Mouse (Mus musculus): ENCODE measurements at regions not wholly inside any gene's neighbourhood (a gene's known extent, or its start where the extent isn't known, plus 50 kb on each side); places are given as distances from the start of the nearest gene placed in this dataset.

- peak; percentile 66 to 80 for DNase-seq (ENCODE audit: low spot score in 2 of 2)
Measured at GRCm38 (mm10) chr13:107207354-107208181, 185.6 kb upstream of the Kif2a start.

DNA sequence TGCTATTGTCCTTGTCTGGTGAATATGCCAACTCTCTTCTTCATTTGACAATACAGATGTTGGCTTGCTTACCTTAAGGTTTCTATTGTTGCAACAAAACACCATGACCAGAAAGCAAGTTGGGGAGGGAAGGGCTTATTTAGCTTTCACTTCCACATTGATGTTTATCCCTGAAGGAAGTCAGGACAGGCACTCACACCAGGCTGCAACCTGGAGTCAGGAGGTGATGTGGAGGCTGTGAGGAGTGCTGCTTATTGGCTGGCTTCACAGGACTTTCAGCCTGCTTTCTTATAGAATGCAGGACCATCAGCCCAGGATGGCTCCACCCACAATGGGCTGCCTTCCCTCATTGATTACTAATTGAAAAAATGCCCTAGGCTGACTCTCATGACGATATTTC is 177.9 kb upstream of the Kif2a start:
- no peak for DNase-seq (ENCODE audit: low spot score in 2 of 2)

DNA sequence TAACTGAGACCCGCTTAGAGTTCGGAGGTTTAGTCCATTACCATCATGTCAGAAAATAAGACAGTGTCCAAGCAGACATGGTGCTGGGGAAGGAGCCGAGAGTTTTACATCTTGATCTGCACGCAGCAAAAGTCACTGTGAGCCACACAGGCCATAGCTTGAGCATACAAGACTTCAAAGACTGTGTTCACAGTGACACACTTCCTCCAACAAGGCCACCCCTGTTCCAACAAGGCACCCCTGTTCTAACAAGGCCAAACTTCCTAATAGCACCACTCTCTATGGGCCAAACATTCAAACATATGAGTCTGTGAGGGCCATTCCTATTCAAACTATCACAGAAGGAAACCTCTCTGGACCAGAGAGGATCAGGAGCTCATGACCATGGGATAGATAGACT is 171.5 kb upstream of the Kif2a start:
- no peak for DNase-seq (ENCODE audit: low spot score in 2 of 2)

DNA sequence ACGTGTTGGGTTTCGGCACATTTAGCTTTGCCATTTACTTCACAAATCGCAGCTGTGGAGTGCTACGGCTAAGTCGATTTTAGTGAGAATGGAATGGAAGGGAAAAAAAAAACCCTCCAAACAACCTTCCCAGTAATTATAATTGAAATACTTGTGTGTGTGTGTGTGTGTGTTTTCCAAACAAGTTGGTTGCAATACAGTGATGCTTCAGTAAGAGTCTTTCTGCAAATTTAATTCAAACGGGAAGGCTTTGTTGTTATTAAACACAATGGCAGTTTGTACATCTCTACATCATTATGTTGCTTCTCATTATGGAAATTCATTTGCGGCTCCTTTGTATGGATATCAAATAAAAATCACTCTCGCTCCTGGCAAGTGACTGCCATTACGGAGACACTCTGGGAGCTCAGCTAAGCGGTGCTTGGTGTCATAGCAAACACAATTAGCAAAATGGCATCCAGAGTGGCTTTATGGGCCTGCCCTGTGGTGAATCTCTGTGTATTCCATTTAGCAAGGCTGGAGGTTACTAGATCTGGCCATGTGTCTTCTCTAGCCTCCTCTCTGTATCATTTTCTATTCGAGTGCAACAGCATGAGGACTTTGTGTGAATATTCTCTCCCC is 165.4 kb upstream of the Kif2a start:
- DNase-seq (ENCODE audit: low spot score in 2 of 2) = no peak

GRCm38 (mm10) chr13:107182544-107182943 is 160.6 kb upstream of the Kif2a start:
- peak; percentile 56 to 76 for DNase-seq (ENCODE audit: low spot score in 2 of 2)

DNA sequence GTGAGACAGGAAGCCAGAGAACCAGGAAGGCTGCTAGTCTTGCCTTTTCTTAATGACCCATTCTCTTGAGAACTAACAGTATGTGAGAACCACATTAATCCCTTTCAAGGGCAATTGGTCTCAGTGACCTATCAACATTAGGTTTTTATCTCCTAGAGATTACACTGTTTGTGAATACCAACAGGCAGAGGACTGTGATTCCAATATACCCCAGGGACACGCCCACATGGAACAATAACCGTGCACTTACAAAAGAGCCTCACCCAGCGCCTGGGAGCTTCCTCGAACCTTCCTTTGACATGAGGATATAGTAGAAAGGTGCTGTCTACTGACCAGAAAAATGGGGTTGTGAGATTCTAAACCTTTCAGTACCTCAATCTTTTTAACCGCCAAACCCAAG is 157.6 kb upstream of the Kif2a start:
- DNase-seq (ENCODE audit: low spot score in 2 of 2) = no peak

DNA sequence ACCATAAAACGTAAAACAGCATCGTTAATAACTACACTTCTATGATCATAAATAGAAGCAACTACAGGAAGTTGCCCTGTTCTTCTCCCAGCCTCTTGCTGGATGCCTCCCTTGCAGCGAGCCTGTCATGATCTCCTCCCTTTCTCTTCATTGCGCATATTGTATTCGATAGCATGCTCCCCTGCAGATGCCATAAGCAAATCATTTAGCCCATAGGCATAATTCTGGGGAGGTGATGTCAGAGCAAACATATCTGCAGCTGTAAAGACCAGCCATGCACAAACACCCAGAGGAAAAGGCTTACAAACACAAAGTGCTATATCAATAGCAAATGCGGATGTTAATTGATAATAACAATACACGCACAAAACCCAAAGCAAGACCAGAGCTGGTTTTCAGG is 155.7 kb upstream of the Kif2a start:
- DNase-seq (ENCODE audit: low spot score in 2 of 2) = no peak

- no peak for DNase-seq (ENCODE audit: low spot score in 2 of 2)
Measured at GRCm38 (mm10) chr13:107175891-107176290, 154.0 kb upstream of the Kif2a start.

DNA sequence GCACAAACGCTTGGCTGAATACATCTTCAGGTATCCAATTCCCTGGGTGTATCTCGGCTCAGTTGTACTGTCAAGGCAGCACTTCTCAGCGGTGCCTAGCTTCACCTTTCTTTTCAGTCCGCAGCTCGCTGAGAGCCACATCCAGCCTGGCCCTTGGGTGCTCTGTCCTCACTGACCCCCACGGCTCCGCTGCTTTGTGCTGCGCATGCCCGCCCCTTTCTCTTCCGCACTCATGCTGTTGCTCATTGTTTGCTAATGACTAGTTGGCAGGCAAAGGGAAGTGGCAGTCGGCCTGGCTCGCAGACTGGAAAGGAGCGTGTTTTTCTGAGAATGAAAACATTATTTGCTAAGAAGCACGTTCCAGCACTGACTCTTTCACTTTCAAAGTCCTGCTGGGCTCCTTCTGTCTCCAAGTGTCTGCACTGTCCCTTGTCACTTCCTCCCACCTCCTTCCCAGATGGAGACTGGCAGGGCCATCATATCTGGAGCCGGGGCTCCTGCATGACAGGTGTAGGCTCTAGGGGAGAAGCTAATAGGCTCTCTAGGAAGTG is 146.7 kb upstream of the Kif2a start:
- peak; percentile 5 to 31 for DNase-seq (ENCODE audit: low spot score in 2 of 2)

DNA sequence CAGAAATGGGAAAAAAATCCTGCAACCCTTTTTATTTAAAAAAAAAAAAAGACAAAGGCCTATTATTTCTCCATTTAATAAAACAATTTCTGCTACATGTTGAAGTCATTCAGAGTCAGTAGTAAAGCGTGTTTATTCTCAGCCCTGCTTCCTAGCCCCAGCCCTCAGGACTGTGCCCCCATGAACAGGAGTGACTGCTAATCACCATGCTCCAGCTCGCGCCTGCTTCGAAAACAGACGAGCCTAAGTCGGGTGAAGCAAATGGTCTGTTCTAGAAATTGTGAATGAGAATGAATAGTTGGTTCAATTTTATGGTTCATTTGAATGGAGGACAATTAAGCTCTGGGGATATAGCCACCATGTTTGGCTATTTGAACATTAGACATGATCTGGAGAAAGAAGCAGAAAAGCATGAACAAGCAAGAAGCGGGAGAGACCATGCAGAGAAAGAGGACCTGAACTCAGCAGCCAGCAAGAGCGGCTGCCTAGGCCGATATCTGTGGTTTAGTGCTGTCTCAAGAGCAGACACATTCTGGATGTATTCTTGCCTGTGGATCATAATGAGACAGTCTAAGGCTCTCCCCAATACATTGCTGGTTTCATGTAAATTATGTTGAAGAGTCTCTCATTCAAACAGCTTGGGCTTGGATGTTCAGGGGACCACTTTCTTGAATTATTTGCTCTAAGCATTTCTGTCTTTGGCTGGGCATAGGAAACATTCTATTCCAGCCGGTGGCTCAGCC is 146.1 kb upstream of the Kif2a start:
- no peak for DNase-seq (ENCODE audit: low spot score in 2 of 2)

DNA sequence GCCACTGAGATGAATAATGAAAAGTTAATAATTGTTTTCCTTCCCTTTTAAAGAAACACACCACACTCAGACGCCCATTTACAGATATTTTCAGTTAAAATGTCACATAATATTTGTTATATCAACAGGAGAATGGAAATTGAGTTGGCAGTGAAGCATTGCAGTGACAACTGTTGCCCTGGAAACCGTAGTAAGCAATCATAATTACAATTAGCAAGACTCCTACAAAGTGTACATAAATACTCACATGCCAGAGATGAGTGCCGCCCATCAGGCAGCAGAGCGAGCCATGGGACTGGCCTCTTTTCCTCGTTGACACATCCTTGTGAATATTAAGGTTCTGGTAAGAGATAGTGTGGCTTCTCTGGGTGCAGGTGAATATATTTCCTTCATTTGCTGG is 129.6 kb upstream of the Kif2a start:
- DNase-seq (ENCODE audit: low spot score in 2 of 2) = no peak

- DNase-seq (ENCODE audit: low spot score in 2 of 2) = no peak
Measured at GRCm38 (mm10) chr13:107141209-107141608, 119.3 kb upstream of the Kif2a start.

DNA sequence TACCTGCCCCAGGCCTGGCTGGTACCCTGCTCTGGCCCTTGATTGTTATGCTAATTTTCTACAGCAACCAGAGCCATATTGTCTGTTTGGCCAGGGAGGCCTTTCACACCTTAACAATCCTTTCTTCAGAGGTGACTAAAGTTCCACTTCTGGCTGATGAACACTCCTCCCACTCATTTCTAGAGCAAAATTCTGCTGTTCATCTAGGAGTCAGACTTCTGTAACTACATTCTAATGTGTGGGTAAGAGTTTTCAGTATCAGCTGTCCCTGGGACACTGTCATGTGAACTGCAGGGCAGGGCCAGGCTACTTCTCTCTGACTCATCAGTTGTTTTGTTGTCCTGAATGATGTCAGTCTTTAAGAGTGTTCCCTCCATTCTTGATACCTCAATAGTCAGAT is 112.2 kb upstream of the Kif2a start:
- DNase-seq (ENCODE audit: low spot score in 2 of 2) = no peak

DNA sequence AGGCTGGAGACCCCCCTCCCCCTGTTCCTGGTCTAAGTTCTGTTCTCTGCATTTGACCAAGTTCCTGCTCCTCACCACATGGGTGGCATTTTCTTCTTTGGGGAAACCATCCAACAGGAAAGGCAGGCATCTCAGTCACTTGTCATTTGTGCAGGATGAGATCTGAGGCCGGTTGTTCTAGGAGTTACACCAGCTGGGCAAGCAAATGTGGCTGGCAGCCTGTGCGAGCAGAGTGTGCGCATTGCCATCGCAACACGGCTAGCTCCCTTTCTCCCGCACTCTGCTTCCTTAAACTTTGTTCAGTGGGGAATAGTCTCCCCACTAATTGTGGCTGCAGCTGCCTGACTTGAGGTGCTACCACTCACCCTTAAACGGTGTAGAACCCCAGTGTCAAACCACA is 104.7 kb upstream of the Kif2a start:
- DNase-seq (ENCODE audit: low spot score in 2 of 2) = no peak

- DNase-seq (ENCODE audit: low spot score in 2 of 2) = no peak
Measured at GRCm38 (mm10) chr13:107124130-107124668, 102.3 kb upstream of the Kif2a start.

DNA sequence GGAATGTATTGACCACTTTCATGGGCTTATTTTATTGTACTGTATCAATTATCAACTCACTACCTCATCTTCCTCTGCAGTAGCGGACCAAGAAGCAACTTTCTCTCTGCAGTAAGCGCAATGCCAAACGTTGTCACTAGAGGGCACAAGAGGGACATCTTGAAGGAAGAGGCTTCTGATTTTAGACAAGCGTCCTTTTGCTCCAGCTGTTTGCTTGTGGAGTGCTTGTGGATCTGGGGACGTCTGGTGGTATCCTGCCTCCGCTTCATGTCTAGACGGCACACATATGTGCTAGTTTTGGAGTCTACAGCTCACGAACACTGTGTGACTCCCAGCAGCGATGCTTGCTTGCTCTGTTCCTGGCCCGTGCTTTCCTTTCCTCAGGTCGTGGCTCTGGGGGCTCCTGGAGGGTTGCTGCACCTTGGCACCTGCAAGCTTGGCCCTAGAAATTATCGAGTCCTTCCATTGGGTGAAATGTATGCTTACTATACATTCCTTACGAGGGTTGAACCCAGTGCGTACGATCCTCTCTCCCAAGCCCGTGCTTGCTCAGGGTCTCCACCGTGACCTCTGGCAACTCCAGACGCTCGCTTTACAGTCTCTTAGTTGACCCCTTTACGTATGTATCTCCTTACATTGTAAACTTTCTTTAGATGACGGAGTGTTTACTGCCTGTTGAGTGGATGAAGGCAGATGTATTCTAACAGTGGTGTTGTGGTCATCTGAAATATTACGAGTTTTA is 92.2 kb upstream of the Kif2a start:
- DNase-seq (ENCODE audit: low spot score in 2 of 2) = peak; percentile 88 to 96

DNA sequence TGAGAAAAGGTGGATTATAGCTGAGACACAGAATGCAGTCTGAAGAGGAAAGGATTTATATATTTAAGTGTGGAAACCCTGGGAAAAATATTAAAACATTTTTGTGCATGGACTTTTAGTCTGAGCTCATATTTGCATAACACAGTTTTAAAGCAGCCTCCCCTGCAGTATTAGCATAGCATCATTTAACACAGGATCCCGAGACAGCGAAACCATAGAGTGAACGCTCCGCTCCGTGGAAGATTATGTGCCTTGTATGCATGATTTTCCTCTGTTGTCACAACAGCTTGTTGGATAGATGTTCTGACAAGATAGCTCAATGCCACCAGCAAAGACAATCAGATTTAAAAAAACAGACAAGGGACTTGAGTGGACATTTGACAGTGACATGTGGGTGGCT is 86.1 kb upstream of the Kif2a start:
- DNase-seq (ENCODE audit: low spot score in 2 of 2) = no peak

DNA sequence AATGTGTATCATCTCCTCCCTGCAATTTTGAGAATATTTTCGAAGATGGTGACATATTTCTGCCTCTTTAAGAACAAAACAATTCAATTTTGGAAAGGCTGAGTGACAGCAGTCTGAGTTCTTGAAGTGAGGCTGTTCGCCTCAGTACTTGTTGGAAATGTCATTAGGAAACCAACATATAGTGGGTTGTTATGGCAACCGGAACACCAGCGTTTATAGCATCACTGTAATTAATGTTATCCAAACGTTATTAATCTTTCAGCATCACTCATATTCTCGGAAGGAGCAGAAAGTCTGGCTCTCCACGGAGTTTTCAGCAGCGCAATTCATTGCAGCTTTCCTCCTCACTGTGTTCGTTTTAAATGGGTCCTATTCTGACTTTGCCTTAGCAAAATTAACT is 85.6 kb upstream of the Kif2a start:
- DNase-seq (ENCODE audit: low spot score in 2 of 2) = no peak

DNA sequence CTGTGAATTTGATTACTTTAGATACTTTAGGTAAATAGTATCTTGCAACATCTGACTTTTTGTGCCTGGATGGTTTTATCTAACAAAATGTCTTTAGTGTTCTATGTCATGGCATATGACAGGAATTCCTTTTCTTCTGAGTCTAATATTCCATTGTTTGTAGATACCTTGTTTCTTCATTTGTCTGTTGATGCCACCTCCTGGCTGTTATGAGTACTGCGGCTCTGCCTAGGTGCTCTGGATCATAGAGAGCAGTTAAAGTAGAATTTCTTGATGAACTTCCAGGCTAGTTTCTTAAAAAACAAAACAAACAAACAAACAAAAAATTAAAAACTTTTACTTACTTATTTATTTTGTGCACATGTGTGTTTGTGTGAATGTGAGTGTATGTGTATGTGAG is 83.6 kb upstream of the Kif2a start:
- peak; percentile 38 to 54 for DNase-seq (ENCODE audit: low spot score in 2 of 2)

DNA sequence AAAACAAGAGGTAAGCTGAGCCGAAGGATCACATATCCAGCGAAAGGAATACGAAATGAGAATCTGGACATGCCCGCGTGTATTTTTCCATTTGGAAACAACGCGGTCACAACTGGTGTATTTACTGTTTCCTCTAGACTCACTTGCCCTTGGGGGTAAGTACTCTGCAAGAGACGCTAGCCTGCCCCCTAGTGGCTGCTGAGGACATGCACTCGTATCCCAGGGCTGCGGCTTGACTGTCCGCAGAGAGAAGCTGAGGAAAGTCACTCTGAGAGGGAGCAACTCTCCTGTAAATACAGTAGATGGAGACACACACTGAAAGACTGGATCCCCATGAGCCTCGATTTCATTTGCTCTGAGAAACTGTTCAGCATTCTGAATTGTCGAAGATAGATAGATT is 79.7 kb upstream of the Kif2a start:
- peak; percentile 84 to 90 for DNase-seq (ENCODE audit: low spot score in 2 of 2)

- DNase-seq (ENCODE audit: low spot score in 2 of 2) = no peak
Measured at GRCm38 (mm10) chr13:107100852-107101325, 79.0 kb upstream of the Kif2a start.
